Mouse (Mus musculus) stomach, postnatal 0 days (tissue): Measurements from ENCODE around the gene Vars2. TPM values are rescaled to one million over a fixed set of nuclear protein-coding genes. Genes with fewer than 3 reads are reported as not detected.

ENCODE experiments used
- ATAC-seq: fragments of 200-750 bp; cut with Nextera tagmentation; 2 replicates; pipeline ENCODE4 v1.8.0; 2017; ENCODE audit not compliant: low FRiP score, low TSS enrichment
- DNase-seq: peaks from one replicate; pipeline ENCODE4 v3.0.0-alpha.2; 2016; ENCODE audit warnings: low spot score
- H3K27ac ChIP-seq: fragments of 300-500 bp; sonication (generic); replicated peaks from 2 replicates; pipeline ENCODE4 v1.5.1; 2014; ENCODE audit warnings: mild to moderate bottlenecking, control low read depth
- H3K27me3 ChIP-seq: fragments of 300-500 bp; sonication (generic); 2 replicates; pipeline ENCODE4 v1.6.1; 2014; ENCODE audit warnings: low read length; ENCODE audit not compliant: control insufficient read depth, insufficient read depth
- H3K36me3 ChIP-seq: fragments of 300-500 bp; sonication (generic); 2 replicates; pipeline ENCODE4 v1.6.1; 2014; ENCODE audit warnings: low read length, mixed read lengths; ENCODE audit not compliant: control insufficient read depth, insufficient read depth
- H3K4me1 ChIP-seq: fragments of 300-500 bp; sonication (generic); replicated peaks from 2 replicates; pipeline ENCODE4 v1.6.1; 2014; ENCODE audit warnings: antibody characterized with exemption; ENCODE audit not compliant: control insufficient read depth, insufficient read depth
- H3K4me2 ChIP-seq: fragments of 300-500 bp; sonication (generic); replicated peaks from 2 replicates; pipeline ENCODE4 v1.6.1; 2014; ENCODE audit warnings: low read depth, mild to moderate bottlenecking, control low read depth, moderate library complexity
- H3K4me3 ChIP-seq: fragments of 300-500 bp; sonication (generic); 2 replicates; pipeline ENCODE4 v1.5.1; 2014; ENCODE audit warnings: low read depth, low read length, control low read depth
- H3K9ac ChIP-seq: fragments of 300-500 bp; sonication (generic); 2 replicates; pipeline ENCODE4 v1.6.1; 2014; ENCODE audit warnings: mild to moderate bottlenecking, low read length, control low read depth, mixed read lengths
- H3K9me3 ChIP-seq: fragments of 300-500 bp; sonication (generic); 2 replicates; pipeline ENCODE4 v1.6.1; 2016; ENCODE audit warnings: low read length; ENCODE audit not compliant: control insufficient read depth
- CTCF ChIP-seq: IDR thresholded peaks from 2 replicates; pipeline ENCODE4 v1.5.1; 2016; ENCODE audit warnings: antibody characterized with exemption, low read depth, mild to moderate bottlenecking, moderate library complexity
- EP300 ChIP-seq: optimal IDR thresholded peaks from 2 replicates; pipeline ENCODE3; 2016; ENCODE audit warnings: antibody characterized with exemption
- WGBS: fragments of 180-500 bp; shearing (Covaris S2); extraction: QIAGEN DNeasy Blood & Tissue Kit; methylation state at CpG from one replicate; pipeline ENCODE4 v1.1.7; 2014; 5-methylcytosine and 5-hydroxymethylcytosine counted together
- polyA plus RNA-seq: library from polyadenylated mRNA; unstranded; fragments of >200 nt; fragmentation: Nextera tagmentation; extraction: Ambion mirVana; gene quantifications from 2 replicates; pipeline ENCODE4 v1.2.1, GENCODE M21; 2015

Vars2 gene
- polyA plus RNA-seq, 1 experiment from 2014 or later, result 10.3 TPM

GRCm38 (mm10) chr17:35692368-35692767 is 25.0 kb upstream of the Vars2 start:
- H3K4me2 ChIP-seq, result no peak overlapping the region
- H3K9me3 ChIP-seq, result no peaks in the 10 kb centered on the region
- peaks cover 48% of the 10 kb centered on the region for H3K36me3 ChIP-seq
- DNase-seq (no peak), ATAC-seq (no peak)
- H3K4me1 ChIP-seq, result no peaks in the 10 kb centered on the region; the same call in 1 of the 2 replicates
- 77% methylated on average over 4 of the region's 4 CpGs for WGBS
- no peak overlapping the region for H3K4me3 ChIP-seq
- no peaks in the 10 kb centered on the region for H3K27me3 ChIP-seq
- no peak overlapping the region for H3K9ac ChIP-seq
- TF ChIP-seq CTCF, result no peak
- TF ChIP-seq EP300, result no peak
- no peak overlapping the region for H3K27ac ChIP-seq

GRCm38 (mm10) chr17:35691811-35692210 is 24.4 kb upstream of the Vars2 start:
- ATAC-seq, result no peak
- Histone ChIP-seq H3K9ac (no peak overlapping the region), H3K4me2 (no peak overlapping the region), H3K9me3 (no peaks in the 10 kb centered on the region), H3K27ac (no peak overlapping the region), H3K4me3 (no peak overlapping the region), H3K4me1 (no peaks in the 10 kb centered on the region), H3K27me3 (no peaks in the 10 kb centered on the region), H3K36me3 (peaks cover 54% of the 10 kb centered on the region)
- DNase-seq, result no peak
- WGBS, result 65% methylated on average over 4 of the region's 4 CpGs
- TF ChIP-seq EP300 (no peak), CTCF (no peak)

DNA sequence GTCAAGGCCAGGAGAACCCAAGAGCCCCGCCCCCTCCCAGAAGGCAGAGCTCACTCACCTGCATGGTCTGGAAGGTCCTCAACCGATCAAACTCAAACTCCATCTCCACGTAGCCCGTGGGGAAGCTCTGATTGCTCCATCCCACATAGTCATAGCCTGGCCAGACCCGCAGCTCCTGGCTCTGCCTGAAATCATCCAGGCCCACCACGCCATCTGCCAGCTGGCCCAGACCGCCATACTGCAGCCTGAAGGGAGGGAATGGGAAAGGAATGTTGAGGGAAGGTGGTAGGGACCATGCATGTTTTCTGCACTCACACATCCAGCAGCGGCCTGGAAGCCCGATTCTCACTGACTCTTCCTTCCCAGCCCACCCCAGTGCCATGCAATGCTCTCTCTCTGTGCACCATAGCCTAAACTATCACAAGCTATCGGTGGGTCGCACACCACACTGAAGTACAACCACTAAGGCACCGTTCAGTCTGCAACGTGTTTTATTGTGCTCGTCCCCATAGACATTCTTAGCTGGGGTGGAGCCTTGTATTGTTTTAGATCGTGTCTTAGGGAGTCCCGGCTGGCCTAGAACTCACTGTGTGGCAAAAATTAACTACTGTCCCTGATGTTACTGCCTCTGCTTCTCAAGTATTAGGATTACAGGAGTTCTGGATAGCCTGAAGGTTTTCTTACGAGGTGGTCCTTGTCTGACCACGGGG is 22.7 kb upstream of the Vars2 start:
- Histone ChIP-seq H3K4me1 (no peaks in the 10 kb centered on the region), H3K27me3 (no peaks in the 10 kb centered on the region), H3K4me3 (no peak overlapping the region), H3K9me3 (no peaks in the 10 kb centered on the region), H3K27ac (no peak overlapping the region), H3K36me3 (peaks cover 66% of the 10 kb centered on the region), H3K4me2 (no peak overlapping the region), H3K9ac (no peak overlapping the region)
- WGBS, result 88% methylated on average over 18 of the region's 18 CpGs
- ATAC-seq (no peak), DNase-seq (no peak)
- TF ChIP-seq CTCF, result no peak
- no peak for TF ChIP-seq EP300

- DNase-seq (no peak), ATAC-seq (no peak)
- peak; percentile 42 for TF ChIP-seq CTCF
- TF ChIP-seq EP300, result no peak
- H3K27ac ChIP-seq, result no peak overlapping the region
- no peaks in the 10 kb centered on the region for H3K9me3 ChIP-seq
- H3K4me2 ChIP-seq, result no peak overlapping the region
- H3K4me1 ChIP-seq, result no peaks in the 10 kb centered on the region
- 81% methylated on average over 25 of the region's 25 CpGs for WGBS
- no peak overlapping the region for H3K4me3 ChIP-seq
- H3K36me3 ChIP-seq, result peaks cover 77% of the 10 kb centered on the region
- no peaks in the 10 kb centered on the region for H3K27me3 ChIP-seq
- H3K9ac ChIP-seq, result no peak overlapping the region
Measured at GRCm38 (mm10) chr17:35688347-35689175, 21.2 kb upstream of the Vars2 start.

DNA sequence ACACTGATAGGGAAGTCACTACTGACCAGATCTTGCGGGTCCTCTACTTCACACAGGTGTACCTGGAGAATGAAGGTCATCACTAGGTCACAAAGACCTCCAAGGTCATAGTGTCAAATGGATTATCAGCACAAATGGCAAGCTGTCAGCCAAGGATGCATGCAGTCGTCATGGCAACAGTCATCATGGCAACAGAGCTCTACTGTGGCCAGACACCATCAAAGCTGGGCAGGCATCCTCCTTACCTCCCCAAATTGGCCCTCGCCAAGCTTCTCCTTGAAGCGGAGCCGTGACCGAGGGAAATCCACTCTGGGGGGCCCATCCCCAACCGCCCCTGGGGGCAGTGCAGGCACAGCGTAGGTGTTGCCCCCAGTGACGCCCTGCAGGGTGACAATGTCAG is 17.7 kb upstream of the Vars2 start:
- H3K27me3 ChIP-seq, result no peaks in the 10 kb centered on the region
- no peak overlapping the region for H3K4me3 ChIP-seq
- no peaks in the 10 kb centered on the region for H3K4me1 ChIP-seq
- H3K9ac ChIP-seq, result no peak overlapping the region
- DNase-seq (no peak), ATAC-seq (no peak)
- no peaks in the 10 kb centered on the region for H3K9me3 ChIP-seq
- peaks cover 64% of the 10 kb centered on the region for H3K36me3 ChIP-seq
- 79% methylated on average over 9 of the region's 9 CpGs for WGBS
- no peak for TF ChIP-seq CTCF
- no peak for TF ChIP-seq EP300
- no peak overlapping the region for H3K27ac ChIP-seq
- no peak overlapping the region for H3K4me2 ChIP-seq

DNA sequence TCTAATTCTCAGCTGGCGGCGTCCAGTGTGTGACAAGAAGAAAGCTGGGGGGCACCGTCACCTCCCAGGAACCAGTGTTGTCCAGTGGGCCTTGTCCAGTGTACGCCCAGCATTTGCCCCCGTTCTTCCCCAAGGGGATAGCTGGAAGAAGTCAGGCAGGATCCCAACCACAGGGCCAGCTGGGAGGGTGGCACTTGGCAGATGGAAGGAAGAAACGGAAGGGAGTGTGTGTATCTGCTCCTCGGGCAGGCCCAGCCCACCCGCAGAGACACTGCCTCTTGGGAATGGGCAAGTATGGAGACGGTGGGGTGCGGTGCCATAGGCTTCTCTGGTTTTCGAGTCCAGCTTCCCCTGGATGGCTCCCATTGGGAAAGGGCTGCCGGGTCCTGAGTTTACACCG is 14.6 kb upstream of the Vars2 start:
- TF ChIP-seq EP300 (no peak), CTCF (no peak)
- no peaks in the 10 kb centered on the region for H3K9me3 ChIP-seq
- H3K9ac ChIP-seq, result no peak overlapping the region
- ATAC-seq (no peak), DNase-seq (no peak)
- no peaks in the 10 kb centered on the region for H3K4me1 ChIP-seq
- no peak overlapping the region for H3K27ac ChIP-seq
- 87% methylated on average over 13 of the region's 13 CpGs for WGBS
- H3K27me3 ChIP-seq, result no peaks in the 10 kb centered on the region
- peaks cover 43% of the 10 kb centered on the region for H3K36me3 ChIP-seq
- H3K4me2 ChIP-seq, result no peak overlapping the region
- H3K4me3 ChIP-seq, result no peak overlapping the region
